Mouse (Mus musculus) left cerebral cortex, adult 2 months (tissue): ENCODE measurements around the gene Ucp1. TPM values are rescaled to one million over a fixed set of nuclear protein-coding genes. Genes with fewer than 3 reads are reported as not detected.

Experiments used
- DNase-seq, 2 experiments: peaks; one replicate each; pipeline ENCODE4 v3.0.0; 2021 to 2022; ENCODE audit warnings: low spot score in 2 of 2, mixed read lengths in 1 of 2; ENCODE audit errors: extremely low spot score in 1 of 2
- H3K27ac ChIP-seq: fragments of 200-600 bp; 2 replicates; pipeline ENCODE4 v1.8.1; 2022
- H3K4me3 ChIP-seq: fragments of 200-600 bp; 2 replicates; pipeline ENCODE4 v1.8.1; 2022
- CTCF ChIP-seq: fragments of 200-600 bp; IDR thresholded peaks from 2 replicates; pipeline ENCODE4 v1.8.1; 2022; ENCODE audit warnings: antibody characterized with exemption, mild to moderate bottlenecking, moderate library complexity
- intact Hi-C: fragments of 180-260 bp; cut with DNase I; formaldehyde crosslinking; loops from one replicate; pipeline ENCODE4 v1.15.1; 2025
- total RNA-seq, 2 experiments: library from RNA; stranded (reverse); gene quantifications; 2 replicates each; pipeline ENCODE4 v1.2.3; 2021

The Ucp1 gene
- total RNA-seq, 2 experiments from 2014 or later = not detected

- no peak overlapping the region for H3K27ac ChIP-seq
- no peak for DNase-seq
- H3K4me3 ChIP-seq = no peak overlapping the region
- no peak for TF ChIP-seq CTCF
- intact Hi-C loops = loop anchor here (2.0 to 5.0 kb wide), 3 partner anchors 80 to 480 kb away; partner anchors contain the start of gene Rnf150
Observed at GRCm38 (mm10) chr8:83342076-83342475, 51.9 kb downstream of the Ucp1 start.

DNA sequence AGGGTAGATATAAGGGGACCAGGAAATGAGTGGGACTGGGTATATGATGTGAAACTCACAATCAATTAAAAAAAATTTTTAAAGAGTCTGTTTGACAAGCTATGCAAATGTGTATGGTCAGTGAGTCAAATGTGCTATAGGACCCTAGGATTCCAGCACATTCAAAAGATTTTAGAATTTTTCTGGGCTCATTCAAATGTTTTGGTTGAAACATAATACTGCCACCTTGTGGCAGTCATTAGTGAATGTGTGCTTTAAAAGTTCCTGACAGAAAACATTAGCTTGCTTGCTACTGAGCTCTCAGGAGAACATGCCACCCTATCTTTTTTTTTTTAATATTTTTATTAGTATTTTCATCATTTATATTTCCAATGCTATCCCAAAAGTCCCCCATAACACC is 52.5 kb downstream of the Ucp1 start:
- Histone ChIP-seq H3K27ac (no peak overlapping the region), H3K4me3 (no peak overlapping the region)
- intact Hi-C loops = loop anchor here (2.0 to 5.0 kb wide), 3 partner anchors 80 to 480 kb away; partner anchors contain the start of gene Rnf150
- DNase-seq = no peak
- peak; percentile 73 for TF ChIP-seq CTCF

Other genes with a start within 250 kb of the Ucp1 start
- 100 to 1,000 TPM in 1 of 2 experiments, 10 to 100 TPM in 1; 99.1 to 102 TPM for gene Tbc1d9, start 125.0 kb upstream of the Ucp1 start, total RNA-seq
- gene Gm10645, start 124.2 kb upstream of the Ucp1 start, total RNA-seq = 1 to 10 TPM; 1.5 to 1.8 TPM
- 10 to 100 TPM; 12.1 to 12.7 TPM for gene Elmod2, start 42.1 kb downstream of the Ucp1 start, total RNA-seq
- not detected for gene Mgat4d, start 58.1 kb downstream of the Ucp1 start, total RNA-seq
- gene Clgn, start 99.5 kb downstream of the Ucp1 start, total RNA-seq = 1 to 10 TPM; 8.7 to 8.8 TPM
- 100 to 1,000 TPM; 210 to 211 TPM for gene Scoc, start 168.0 kb downstream of the Ucp1 start, total RNA-seq
- gene Olfr370, start 245.4 kb downstream of the Ucp1 start, total RNA-seq = not detected